Mouse (Mus musculus) small intestine, adult 2 months (tissue): ENCODE results near the gene Dok7.

Experiments used
- CTCF ChIP-seq: fragments of 200-500 bp; IDR thresholded peaks from 2 replicates; pipeline ENCODE4 v1.5.1; 2012; ENCODE audit warnings: low read depth, mild to moderate bottlenecking, control low read depth, inconsistent platforms, low read length, moderate library complexity, mixed read lengths; ENCODE audit not compliant: insufficient replicate concordance, insufficient read length; ENCODE audit errors: extremely low read depth
- POLR2A ChIP-seq: fragments of 200-500 bp; IDR thresholded peaks from 2 replicates; pipeline ENCODE4 v1.6.1; 2012; ENCODE audit warnings: low read depth, mild to moderate bottlenecking, control low read depth, inconsistent platforms, low read length, moderate library complexity

- TF ChIP-seq CTCF (peak; percentile 15; the same call in 1 of the 2 replicates), POLR2A (no peak)
These were observed 74.7 kb downstream of the Dok7 start for GRCm38 (mm10) chr5:35131237-35131636.
